Mouse (Mus musculus) heart, adult 2 months (tissue): ENCODE measurements around the gene Cbx7.

Experiments
- CTCF ChIP-seq: fragments of 200-600 bp; IDR thresholded peaks from 2 replicates; pipeline ENCODE4 v1.8.1; 2022; ENCODE audit warnings: antibody characterized with exemption, mild to moderate bottlenecking, moderate library complexity
- EP300 ChIP-seq: fragments of 200-500 bp; IDR thresholded peaks from 2 replicates; pipeline ENCODE4 v1.6.1; 2011; ENCODE audit warnings: low read depth, low read length, control low read depth; ENCODE audit not compliant: insufficient read depth
- POLR2A ChIP-seq: fragments of 200-500 bp; IDR thresholded peaks from 2 replicates; pipeline ENCODE4 v1.6.1; 2011; ENCODE audit warnings: mild to moderate bottlenecking, low read depth, low read length, control low read depth; ENCODE audit not compliant: insufficient read depth

GRCm38 (mm10) chr15:79867260-79868002 lies 103.5 kb downstream of the Cbx7 start:
- TF ChIP-seq CTCF = no peak; the same call in 1 of the 2 replicates
- TF ChIP-seq EP300 = no peak
- TF ChIP-seq POLR2A = no peak
